Mouse (Mus musculus) liver, embryonic 14.5 days (tissue): ENCODE results near the gene Fubp1. TPM values are rescaled to one million over a fixed set of nuclear protein-coding genes. Genes with fewer than 3 reads are reported as not detected.

Experiments used
- ATAC-seq: fragments of 200-750 bp; cut with Nextera tagmentation; 2 replicates; pipeline ENCODE4 v1.8.0; 2017; ENCODE audit warnings: moderate number of reproducible peaks, mild to moderate bottlenecking, moderate library complexity; ENCODE audit not compliant: insufficient read depth
- DNase-seq, 3 experiments: peaks; one replicate each; pipeline ENCODE4 v3.0.0-alpha.2; 2012 to 2013; ENCODE audit warnings: low read depth in 3 of 3, low spot score in 3 of 3
- H3K27ac ChIP-seq: fragments of 300-500 bp; sonication (generic); 2 replicates; pipeline ENCODE4 v1.5.1; 2014; ENCODE audit warnings: moderate library complexity, mild to moderate bottlenecking, control low read depth, inconsistent platforms
- H3K27me3 ChIP-seq: fragments of 300-500 bp; sonication (generic); 2 replicates; pipeline ENCODE4 v1.6.1; 2014; ENCODE audit warnings: mild to moderate bottlenecking, low read length, moderate library complexity; ENCODE audit not compliant: control insufficient read depth, insufficient read depth
- H3K36me3 ChIP-seq: fragments of 300-500 bp; sonication (generic); replicated peaks from 2 replicates; pipeline ENCODE4 v1.6.1; 2014; ENCODE audit warnings: low read depth; ENCODE audit not compliant: control insufficient read depth, insufficient read depth
- H3K4me1 ChIP-seq, 2 experiments: fragments of 200-500 bp in 1 of 2; fragments of 300-500 bp in 1 of 2; sonication (generic) in 1 of 2; replicated peaks; 2 replicates each; pipeline ENCODE4 v1.6.1; 2012 to 2014; ENCODE audit warnings: antibody characterized with exemption in 1 of 2, inconsistent platforms in 1 of 2, low read length in 1 of 2; ENCODE audit not compliant: control insufficient read depth in 2 of 2, insufficient read depth in 2 of 2
- H3K4me2 ChIP-seq: fragments of 300-500 bp; sonication (generic); 2 replicates; pipeline ENCODE4 v1.6.1; 2014; ENCODE audit warnings: low read depth, mild to moderate bottlenecking, control low read depth, moderate library complexity
- H3K4me3 ChIP-seq, 2 experiments: fragments of 200-500 bp in 1 of 2; fragments of 300-500 bp in 1 of 2; sonication (generic) in 1 of 2; 2 replicates each; pipeline ENCODE4 v1.5.1; 2012 to 2014; ENCODE audit warnings: low read depth in 2 of 2, low read length in 2 of 2, mild to moderate bottlenecking in 2 of 2, control low read depth in 1 of 2, inconsistent platforms in 1 of 2, moderate library complexity in 1 of 2; ENCODE audit not compliant: insufficient read depth in 1 of 2
- H3K9ac ChIP-seq: fragments of 300-500 bp; sonication (generic); replicated peaks from 2 replicates; pipeline ENCODE4 v1.6.1; 2014; ENCODE audit warnings: mild to moderate bottlenecking, control low read depth, moderate library complexity
- H3K9me3 ChIP-seq: fragments of 300-500 bp; sonication (generic); 2 replicates; pipeline ENCODE4 v1.6.1; 2016; ENCODE audit warnings: low read length, mixed read lengths; ENCODE audit not compliant: control insufficient read depth
- CTCF ChIP-seq: IDR thresholded peaks from 2 replicates; pipeline ENCODE4 v1.5.1; 2016; ENCODE audit warnings: antibody characterized with exemption, low read depth, control low read depth
- EP300 ChIP-seq: IDR thresholded peaks from 2 replicates; pipeline ENCODE4 v1.6.1; 2016; ENCODE audit warnings: antibody characterized with exemption, low read depth
- WGBS: fragments of 180-500 bp; shearing (Covaris S2); extraction: QIAGEN DNeasy Blood & Tissue Kit; methylation state at CpG from one replicate; pipeline ENCODE4 v1.1.7; 2014; ENCODE audit not compliant: insufficient replicate concordance; 5-methylcytosine and 5-hydroxymethylcytosine counted together
- polyA plus RNA-seq, 2 experiments: library from polyadenylated mRNA; depleted of rRNA in 1 of 2; stranded (reverse) in 1 of 2; unstranded in 1 of 2; fragments of >200 nt; fragmentation: Nextera tagmentation in 1 of 2; extraction: Ambion mirVana in 1 of 2; gene quantifications; 2 replicates each; pipeline versions ENCODE4 v1.2.1 to v1.2.3; 2012 to 2014

Fubp1 gene
- polyA plus RNA-seq, 2 experiments: 50.8 to 64.6 TPM

- 90% methylated on average over 9 of the region's 9 CpGs for WGBS
- Histone ChIP-seq H3K36me3 (peaks cover 40% of the 10 kb centered on the region), H3K4me3 (no peak overlapping the region), H3K4me1 (no peaks in the 10 kb centered on the region; a peak in 1 of 4 replicates), H3K27ac (no peak overlapping the region), H3K9me3 (no peaks in the 10 kb centered on the region), H3K27me3 (no peaks in the 10 kb centered on the region), H3K4me2 (no peak overlapping the region), H3K9ac (no peak overlapping the region)
- TF ChIP-seq CTCF (no peak), EP300 (no peak)
- no peak for DNase-seq
- ATAC-seq: no peak
Observed at GRCm38 (mm10) chr3:152183522-152183921, 26.7 kb upstream of the Fubp1 start.

GRCm38 (mm10) chr3:152186106-152186505 is 24.1 kb upstream of the Fubp1 start:
- WGBS: 79% methylated on average over 6 of the region's 6 CpGs
- no peak overlapping the region for H3K9ac ChIP-seq
- ATAC-seq (no peak), DNase-seq (no peak)
- H3K27ac ChIP-seq: no peak overlapping the region
- TF ChIP-seq CTCF (no peak), EP300 (no peak)
- no peak overlapping the region for H3K4me2 ChIP-seq
- peaks cover 12 to 16% of the 10 kb centered on the region in 2 experiments for H3K4me1 ChIP-seq
- H3K36me3 ChIP-seq: peaks cover 40% of the 10 kb centered on the region
- no peaks in the 10 kb centered on the region for H3K27me3 ChIP-seq
- H3K9me3 ChIP-seq: no peaks in the 10 kb centered on the region
- no peak overlapping the region for H3K4me3 ChIP-seq

GRCm38 (mm10) chr3:152189306-152189705 is 20.9 kb upstream of the Fubp1 start:
- no peak for TF ChIP-seq CTCF
- no peak for TF ChIP-seq EP300
- Histone ChIP-seq H3K36me3 (peaks cover 24% of the 10 kb centered on the region), H3K4me2 (peak overlapping the region; percentile 87), H3K4me3 (peak overlapping the region; percentile 24 to 94), H3K9me3 (no peaks in the 10 kb centered on the region), H3K4me1 (peaks cover 13 to 16% of the 10 kb centered on the region in 2 experiments), H3K27me3 (no peaks in the 10 kb centered on the region), H3K27ac (no peak overlapping the region; the same call in 1 of the 2 replicates), H3K9ac (peak overlapping the region; percentile 6)
- WGBS: 36% methylated on average over 4 of the region's 4 CpGs
- ATAC-seq (no peak), DNase-seq (no peak)

- Histone ChIP-seq H3K4me1 (peaks cover 14 to 16% of the 10 kb centered on the region in 2 experiments), H3K9ac (peak overlapping the region; percentile 73), H3K9me3 (no peaks in the 10 kb centered on the region), H3K4me2 (peak overlapping the region; percentile 87), H3K4me3 (peak overlapping the region; percentile 65 to 94), H3K27me3 (no peaks in the 10 kb centered on the region), H3K36me3 (peaks cover 10% of the 10 kb centered on the region), H3K27ac (peak overlapping the region; percentile 23)
- no peak for TF ChIP-seq CTCF
- no peak for TF ChIP-seq EP300
- 52% methylated on average over 9 of the region's 9 CpGs for WGBS
- no peak for DNase-seq
- no peak for ATAC-seq
Observed at GRCm38 (mm10) chr3:152190679-152191477, 19.3 kb upstream of the Fubp1 start.

- ATAC-seq (peak; percentile 43), DNase-seq (peak in 1 of 3 experiments; percentile 55)
- TF ChIP-seq EP300 (no peak), CTCF (0 out of 2 replicates have a peak, but pooled peaks have one; percentile 28)
- peak overlapping the region; percentile 96 for H3K9ac ChIP-seq
- WGBS: 9% methylated on average over 6 of the region's 6 CpGs
- no peaks in the 10 kb centered on the region for H3K27me3 ChIP-seq
- H3K9me3 ChIP-seq: no peaks in the 10 kb centered on the region
- peak overlapping the region; percentile 81 for H3K27ac ChIP-seq
- H3K4me3 ChIP-seq: peak overlapping the region; percentile 94 to 95
- H3K4me1 ChIP-seq: peaks cover 17 to 19% of the 10 kb centered on the region in 2 experiments
- H3K36me3 ChIP-seq: peaks cover under 1% of the 10 kb centered on the region
- peak overlapping the region; percentile 87 for H3K4me2 ChIP-seq
Observed at GRCm38 (mm10) chr3:152191791-152192237, 18.4 kb upstream of the Fubp1 start.
